Mouse (Mus musculus): ENCODE measurements at regions not wholly inside any gene's neighbourhood (a gene's known extent, or its start where the extent isn't known, plus 50 kb on each side); places are given as distances from the start of the nearest gene placed in this dataset.

GRCm38 (mm10) chr15:63652216-63652961 lies 192.6 kb downstream of the Gsdmc2 start:
- TF ChIP-seq POLR2A (IDR thresholded peaks at IDR 0.05; ENCODE audit: insufficient read depth, low read depth, low read length) (no peak), CTCF (IDR thresholded peaks at IDR 0.05) (peak; percentile 89), EP300 (IDR thresholded peaks at IDR 0.05; ENCODE audit: insufficient read depth, low read depth, low read length) (no peak)

All from heart, adult 2 months (tissue).